Mouse (Mus musculus) liver, postnatal 0 days (tissue): Measurements from ENCODE around the gene Dennd2a. TPM values are rescaled to one million over a fixed set of nuclear protein-coding genes. Genes with fewer than 3 reads are reported as not detected.

ENCODE experiments used
- ATAC-seq: fragments of 200-750 bp; cut with Nextera tagmentation; 2 replicates; pipeline ENCODE4 v1.8.0; 2017; ENCODE audit warnings: mild to moderate bottlenecking, moderate library complexity
- DNase-seq: peaks from one replicate; pipeline ENCODE4 v3.0.0-alpha.2; 2016
- H3K27ac ChIP-seq: fragments of 300-500 bp; sonication (generic); 2 replicates; pipeline ENCODE4 v1.5.1; 2014; ENCODE audit warnings: antibody characterized with exemption, moderate library complexity, mild to moderate bottlenecking, low read depth
- H3K27me3 ChIP-seq: fragments of 300-500 bp; sonication (generic); 2 replicates; pipeline ENCODE4 v1.6.1; 2014; ENCODE audit warnings: low read length, control low read depth, mixed read lengths; ENCODE audit not compliant: insufficient read depth
- H3K36me3 ChIP-seq: fragments of 300-500 bp; sonication (generic); replicated peaks from 2 replicates; pipeline ENCODE4 v1.6.1; 2014; ENCODE audit warnings: mild to moderate bottlenecking, control low read depth, low read length, moderate library complexity, mixed read lengths; ENCODE audit not compliant: insufficient read depth
- H3K4me1 ChIP-seq: fragments of 300-500 bp; sonication (generic); 2 replicates; pipeline ENCODE4 v1.6.1; 2014; ENCODE audit warnings: antibody characterized with exemption, mild to moderate bottlenecking, control low read depth; ENCODE audit not compliant: insufficient read depth
- H3K4me2 ChIP-seq: fragments of 300-500 bp; sonication (generic); 2 replicates; pipeline ENCODE4 v1.6.1; 2014; ENCODE audit warnings: low read depth, mild to moderate bottlenecking, low read length, moderate library complexity, mixed read lengths
- H3K4me3 ChIP-seq: fragments of 300-500 bp; sonication (generic); 2 replicates; pipeline ENCODE4 v1.5.1; 2014; ENCODE audit warnings: low read depth, low read length
- H3K9ac ChIP-seq: fragments of 300-500 bp; sonication (generic); replicated peaks from 2 replicates; pipeline ENCODE4 v1.6.1; 2014; ENCODE audit warnings: mild to moderate bottlenecking, moderate library complexity
- H3K9me3 ChIP-seq: fragments of 300-500 bp; sonication (generic); 2 replicates; pipeline ENCODE4 v1.6.1; 2016; ENCODE audit warnings: mild to moderate bottlenecking, control low read depth, low read length, mixed read lengths
- CTCF ChIP-seq: sonication (generic); IDR thresholded peaks from 2 replicates; pipeline ENCODE4 v1.5.1; 2016; ENCODE audit warnings: antibody characterized with exemption, low read depth
- EP300 ChIP-seq: IDR thresholded peaks from 2 replicates; pipeline ENCODE4 v1.6.1; 2016; ENCODE audit warnings: antibody characterized with exemption, low read depth, mild to moderate bottlenecking
- WGBS: fragments of 180-500 bp; shearing (Covaris S2); extraction: QIAGEN DNeasy Blood & Tissue Kit; methylation state at CpG from one replicate; pipeline ENCODE4 v1.1.7; 2014; ENCODE audit not compliant: insufficient replicate concordance; 5-methylcytosine and 5-hydroxymethylcytosine counted together
- polyA plus RNA-seq: library from polyadenylated mRNA; unstranded; fragments of >200 nt; fragmentation: Nextera tagmentation; extraction: Ambion mirVana; gene quantifications from 2 replicates; pipeline ENCODE4 v1.2.1, GENCODE M21; 2015

Dennd2a gene
- polyA plus RNA-seq, 1 experiment from 2014 or later: 1.6 TPM

GRCm38 (mm10) chr6:39537276-39537675 lies 20.4 kb downstream of the Dennd2a start:
- WGBS: 82% methylated on average over 5 of the region's 5 CpGs
- Histone ChIP-seq H3K36me3 (no peaks in the 10 kb centered on the region), H3K9me3 (no peaks in the 10 kb centered on the region), H3K4me2 (no peak overlapping the region), H3K4me3 (no peak overlapping the region), H3K4me1 (peaks cover 11% of the 10 kb centered on the region; the same call in 1 of the 2 replicates), H3K9ac (no peak overlapping the region), H3K27ac (no peak overlapping the region), H3K27me3 (no peaks in the 10 kb centered on the region)
- no peak for TF ChIP-seq EP300
- TF ChIP-seq CTCF: no peak
- ATAC-seq (no peak), DNase-seq (no peak)

- DNase-seq (no peak), ATAC-seq (no peak)
- Histone ChIP-seq H3K27ac (no peak overlapping the region), H3K9me3 (no peaks in the 10 kb centered on the region), H3K4me3 (no peak overlapping the region), H3K9ac (no peak overlapping the region), H3K4me2 (no peak overlapping the region), H3K27me3 (no peaks in the 10 kb centered on the region), H3K36me3 (no peaks in the 10 kb centered on the region), H3K4me1 (peaks cover 11% of the 10 kb centered on the region; the same call in 1 of the 2 replicates)
- WGBS: 42% methylated on average over 1 of the region's 1 CpGs
- no peak for TF ChIP-seq EP300
Measured at GRCm38 (mm10) chr6:39536621-39537020, 21.0 kb downstream of the Dennd2a start.

GRCm38 (mm10) chr6:39534944-39535343 lies 22.7 kb downstream of the Dennd2a start:
- H3K4me1 ChIP-seq: peaks cover 11% of the 10 kb centered on the region; the same call in 1 of the 2 replicates
- TF ChIP-seq CTCF: no peak
- no peak for TF ChIP-seq EP300
- H3K27ac ChIP-seq: no peak overlapping the region
- ATAC-seq (no peak), DNase-seq (no peak)
- no peak overlapping the region for H3K4me2 ChIP-seq
- no peaks in the 10 kb centered on the region for H3K36me3 ChIP-seq
- H3K27me3 ChIP-seq: no peaks in the 10 kb centered on the region
- H3K9ac ChIP-seq: no peak overlapping the region
- H3K4me3 ChIP-seq: no peak overlapping the region
- no peaks in the 10 kb centered on the region for H3K9me3 ChIP-seq

GRCm38 (mm10) chr6:39528671-39529535 lies 28.8 kb downstream of the Dennd2a start:
- Histone ChIP-seq H3K4me1 (peaks cover 12% of the 10 kb centered on the region), H3K4me3 (no peak overlapping the region), H3K27ac (no peak overlapping the region), H3K4me2 (no peak overlapping the region), H3K27me3 (no peaks in the 10 kb centered on the region), H3K9ac (no peak overlapping the region), H3K36me3 (no peaks in the 10 kb centered on the region), H3K9me3 (no peaks in the 10 kb centered on the region)
- DNase-seq (no peak), ATAC-seq (no peak; the same call in 1 of the 2 replicates)
- 45% methylated on average over 12 of the region's 12 CpGs for WGBS
- no peak for TF ChIP-seq CTCF
- TF ChIP-seq EP300: no peak

GRCm38 (mm10) chr6:39527811-39528210 lies 29.9 kb downstream of the Dennd2a start:
- ATAC-seq: no peak
- Histone ChIP-seq H3K4me2 (no peak overlapping the region), H3K9me3 (no peaks in the 10 kb centered on the region), H3K4me3 (no peak overlapping the region), H3K9ac (no peak overlapping the region), H3K27me3 (no peaks in the 10 kb centered on the region), H3K4me1 (peaks cover 12% of the 10 kb centered on the region), H3K27ac (no peak overlapping the region), H3K36me3 (no peaks in the 10 kb centered on the region)
- 53% methylated on average over 4 of the region's 4 CpGs for WGBS
- TF ChIP-seq EP300: no peak
- no peak for TF ChIP-seq CTCF
- DNase-seq: no peak

GRCm38 (mm10) chr6:39527337-39527784 lies 30.3 kb downstream of the Dennd2a start:
- ATAC-seq (0 out of 2 replicates have a peak, but pooled peaks have one; percentile 35), DNase-seq (no peak)
- no peaks in the 10 kb centered on the region for H3K36me3 ChIP-seq
- 68% methylated on average over 7 of the region's 7 CpGs for WGBS
- H3K9me3 ChIP-seq: no peaks in the 10 kb centered on the region
- H3K4me2 ChIP-seq: no peak overlapping the region
- no peak overlapping the region for H3K9ac ChIP-seq
- H3K27ac ChIP-seq: 0 out of 2 replicates have a peak overlapping the region, but pooled peaks have one; percentile 16
- H3K27me3 ChIP-seq: no peaks in the 10 kb centered on the region
- peaks cover 12% of the 10 kb centered on the region for H3K4me1 ChIP-seq
- TF ChIP-seq CTCF (no peak), EP300 (no peak)
- no peak overlapping the region for H3K4me3 ChIP-seq
